Mouse (Mus musculus): ENCODE data around the gene Rgs8.

The Rgs8 gene

GRCm38 (mm10) chr1:153652938-153653623, at the start of gene Rgs8:
Gene Rgs8 (plus strand): TSS chr1:153653025.
- peak; percentile 78 for DNase-seq (ENCODE audit: low spot score)

GRCm38 (mm10) chr1:153617340-153617830, 35.4 kb upstream of the Rgs8 start:
- DNase-seq (ENCODE audit: low spot score), result no peak

- DNase-seq (ENCODE audit: low spot score), result no peak
These were observed 29.8 kb upstream of the Rgs8 start for GRCm38 (mm10) chr1:153623036-153623435.

- DNase-seq (ENCODE audit: low spot score), result no peak
These were observed 20.1 kb upstream of the Rgs8 start for GRCm38 (mm10) chr1:153632686-153633085.

- no peak for DNase-seq (ENCODE audit: low spot score)
These were observed 17.8 kb upstream of the Rgs8 start for GRCm38 (mm10) chr1:153635056-153635455.

- DNase-seq (ENCODE audit: low spot score), result no peak
These were observed 17.3 kb upstream of the Rgs8 start for GRCm38 (mm10) chr1:153635521-153635920.

- DNase-seq (ENCODE audit: low spot score), result no peak
These were observed 16.0 kb upstream of the Rgs8 start for GRCm38 (mm10) chr1:153636821-153637220.

- DNase-seq (ENCODE audit: low spot score), result peak; percentile 88
These were observed 11.3 kb upstream of the Rgs8 start for GRCm38 (mm10) chr1:153641492-153641939.

- peak; percentile 60 for DNase-seq (ENCODE audit: low spot score)
These were observed 10.8 kb upstream of the Rgs8 start for GRCm38 (mm10) chr1:153641940-153642501.

- no peak for DNase-seq (ENCODE audit: low spot score)
These were observed 849 bp downstream of the Rgs8 start for GRCm38 (mm10) chr1:153653674-153654073.

GRCm38 (mm10) chr1:153659666-153660065, 6.8 kb downstream of the Rgs8 start:
- DNase-seq (ENCODE audit: low spot score), result peak; percentile 26

- peak; percentile 28 for DNase-seq (ENCODE audit: low spot score)
These were observed 8.3 kb downstream of the Rgs8 start for GRCm38 (mm10) chr1:153660982-153661688.

GRCm38 (mm10) chr1:153661689-153662002, 8.8 kb downstream of the Rgs8 start:
- no peak for DNase-seq (ENCODE audit: low spot score)

GRCm38 (mm10) chr1:153662362-153662761, 9.5 kb downstream of the Rgs8 start:
- DNase-seq (ENCODE audit: low spot score), result peak; percentile 32

- DNase-seq (ENCODE audit: low spot score), result peak; percentile 56
These were observed 12.4 kb downstream of the Rgs8 start for GRCm38 (mm10) chr1:153665066-153665715.

- DNase-seq (ENCODE audit: low spot score), result no peak
These were observed 13.4 kb downstream of the Rgs8 start for GRCm38 (mm10) chr1:153666236-153666635.

- DNase-seq (ENCODE audit: low spot score), result no peak
These were observed 14.5 kb downstream of the Rgs8 start for GRCm38 (mm10) chr1:153667244-153667727.

- no peak for DNase-seq (ENCODE audit: low spot score)
These were observed 15.0 kb downstream of the Rgs8 start for GRCm38 (mm10) chr1:153667781-153668180.

- DNase-seq (ENCODE audit: low spot score), result no peak
These were observed 16.3 kb downstream of the Rgs8 start for GRCm38 (mm10) chr1:153669086-153669485.

GRCm38 (mm10) chr1:153669728-153670127, 16.9 kb downstream of the Rgs8 start:
- DNase-seq (ENCODE audit: low spot score), result no peak

- DNase-seq (ENCODE audit: low spot score), result no peak
These were observed 18.5 kb downstream of the Rgs8 start for GRCm38 (mm10) chr1:153671352-153671751.

GRCm38 (mm10) chr1:153672698-153673097, 19.9 kb downstream of the Rgs8 start:
- DNase-seq (ENCODE audit: low spot score), result no peak
